Mouse (Mus musculus) left cerebral cortex, postnatal 14 days (tissue): ENCODE results near the gene Cdh23. TPM values are rescaled to one million over a fixed set of nuclear protein-coding genes. Genes with fewer than 3 reads are reported as not detected.
"Not testable (repeated sequence)": the region's sequence is repeated elsewhere in the genome, so short reads cannot be mapped to it uniquely, and the experiment has no call there.

Experiments
- DNase-seq, 2 experiments: peaks; one replicate each; pipeline ENCODE4 v3.0.0; 2021 to 2022; ENCODE audit warnings: low spot score in 2 of 2, mixed read lengths in 1 of 2
- intact Hi-C: fragments of 180-260 bp; cut with DNase I; formaldehyde crosslinking; loops from one replicate; pipeline ENCODE4 v1.15.1; 2025
- long read RNA-seq, 2 experiments: library from polyadenylated mRNA; stranded (forward); transcript quantifications; one replicate each; pipeline ENCODE4 v2.0.0; 2021
- total RNA-seq, 2 experiments: library from RNA; stranded (reverse); gene quantifications; 2 replicates each; pipeline ENCODE4 v1.2.3; 2021

The Cdh23 gene
- total RNA-seq, result 1 to 10 TPM; 1.5 to 2.0 TPM
- long read RNA-seq, experiment 1, partial matches to known transcripts, result 1 of 3 reads
- long read RNA-seq, experiment 1, other reads (novel, unspliced or antisense), result 2 of 3 reads
- long read RNA-seq, experiment 2, partial matches to known transcripts, result 2 of 3 reads
- long read RNA-seq, experiment 2, other reads (novel, unspliced or antisense), result 1 of 3 reads

- intact Hi-C loops, result loop anchor here (2.0 to 5.0 kb wide), 4 partner anchors 61 to 389 kb away; no protein-coding TSS in a partner anchor
These were observed at the start of gene Cdh23 for GRCm38 (mm10) chr10:60696390-60696789. Gene Cdh23 (minus strand): TSS chr10:60696490.

GRCm38 (mm10) chr10:60744543-60745290 is 48.4 kb upstream of the Cdh23 start:
- intact Hi-C loops, result no loop called here
- DNase-seq, result no peak

More at GRCm38 (mm10) chr10:60696390-60696789, at the start of gene Cdh23:
- no peak for DNase-seq

GRCm38 (mm10) chr10:60743681-60744080 is 47.4 kb upstream of the Cdh23 start:
- no peak for DNase-seq
- intact Hi-C loops, result no loop called here

GRCm38 (mm10) chr10:60742942-60743341 is 46.7 kb upstream of the Cdh23 start:
- DNase-seq, result no peak
- intact Hi-C loops, result no loop called here

GRCm38 (mm10) chr10:60742296-60742695 is 46.0 kb upstream of the Cdh23 start:
- intact Hi-C loops, DNase-seq: not testable (repeated sequence)

- intact Hi-C loops, result no loop called here
- DNase-seq, result no peak
These were observed 45.1 kb upstream of the Cdh23 start for GRCm38 (mm10) chr10:60741435-60741834.

GRCm38 (mm10) chr10:60739619-60740363 is 43.5 kb upstream of the Cdh23 start:
- peak in 1 of 2 experiments; percentile 27 for DNase-seq
- intact Hi-C loops, result no loop called here

GRCm38 (mm10) chr10:60737886-60738640 is 41.8 kb upstream of the Cdh23 start:
- no peak for DNase-seq
- intact Hi-C loops, result no loop called here

GRCm38 (mm10) chr10:60737169-60737728 is 41.0 kb upstream of the Cdh23 start:
- intact Hi-C loops, result no loop called here
- DNase-seq, result no peak

- intact Hi-C loops, result no loop called here
- no peak for DNase-seq
These were observed 39.4 kb upstream of the Cdh23 start for GRCm38 (mm10) chr10:60735737-60736136.

GRCm38 (mm10) chr10:60733471-60733870 is 37.2 kb upstream of the Cdh23 start:
- intact Hi-C loops, result no loop called here
- no peak for DNase-seq

GRCm38 (mm10) chr10:60732397-60732861 is 36.1 kb upstream of the Cdh23 start:
- intact Hi-C loops, result no loop called here
- DNase-seq, result peak; percentile 32 to 54

- intact Hi-C loops, result no loop called here
- DNase-seq, result peak; percentile 15 to 71
These were observed 35.5 kb upstream of the Cdh23 start for GRCm38 (mm10) chr10:60731742-60732141.

- intact Hi-C loops, result no loop called here
- DNase-seq, result no peak
These were observed 31.0 kb upstream of the Cdh23 start for GRCm38 (mm10) chr10:60727301-60727700.

- intact Hi-C loops, result no loop called here
- no peak for DNase-seq
These were observed 30.6 kb upstream of the Cdh23 start for GRCm38 (mm10) chr10:60726896-60727295.

- DNase-seq, result no peak
- intact Hi-C loops, result no loop called here
These were observed 28.2 kb upstream of the Cdh23 start for GRCm38 (mm10) chr10:60724496-60724895.

GRCm38 (mm10) chr10:60723345-60723744 is 27.1 kb upstream of the Cdh23 start:
- no peak for DNase-seq
- intact Hi-C loops, result no loop called here

GRCm38 (mm10) chr10:60721640-60722039 is 25.4 kb upstream of the Cdh23 start:
- intact Hi-C loops, result no loop called here

GRCm38 (mm10) chr10:60720461-60720860 is 24.2 kb upstream of the Cdh23 start:
- intact Hi-C loops, result no loop called here
- no peak for DNase-seq

More at GRCm38 (mm10) chr10:60721640-60722039, 25.4 kb upstream of the Cdh23 start:
- DNase-seq, result no peak
